Mouse (Mus musculus): Measurements from ENCODE around the gene Pdss2.
A peak's percentile ranks its signal among the peaks of the same experiment; 100 is the strongest.

DNA sequence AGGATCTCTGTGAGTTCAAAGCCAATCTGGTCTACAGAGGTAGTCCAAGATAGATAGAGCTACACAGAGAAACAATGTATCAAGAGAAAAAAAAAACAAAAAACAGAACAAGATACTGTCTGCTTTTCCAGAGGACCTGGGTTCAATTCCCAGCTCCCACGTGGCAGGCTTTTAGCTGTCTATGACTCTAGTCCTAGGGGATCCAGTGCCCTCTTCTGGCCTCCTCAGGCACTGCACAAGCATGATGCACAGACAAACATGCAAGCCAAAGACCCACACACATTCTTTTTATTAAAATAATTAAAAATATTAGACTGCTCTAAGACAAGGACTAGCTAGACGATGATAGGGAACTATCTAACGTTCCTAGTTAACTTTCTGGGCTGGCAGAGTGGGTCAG, 214.5 kb downstream of the Pdss2 start:
- TF ChIP-seq EP300 (IDR thresholded peaks at IDR 0.05; ENCODE audit: low read depth), result no peak
- peak; percentile 48 for TF ChIP-seq CTCF (IDR thresholded peaks at IDR 0.05; ENCODE audit: low read depth)

All from liver, embryonic 14.5 days (tissue).